Mouse (Mus musculus) limb, embryonic 12.5 days (tissue): ENCODE measurements around the gene Camk2d. TPM values are rescaled to one million over a fixed set of nuclear protein-coding genes. Genes with fewer than 3 reads are reported as not detected.

Experiments used
- ATAC-seq: fragments of 200-750 bp; cut with Nextera tagmentation; 2 replicates; pipeline ENCODE4 v1.8.0; 2017; ENCODE audit warnings: low read depth, moderate TSS enrichment; ENCODE audit not compliant: insufficient number of reproducible peaks, insufficient read depth, low FRiP score, low TSS enrichment
- H3K27ac ChIP-seq: fragments of 300-500 bp; sonication (generic); 2 replicates; pipeline ENCODE4 v1.5.1; 2016; ENCODE audit warnings: mild to moderate bottlenecking, moderate library complexity
- H3K27me3 ChIP-seq: fragments of 300-500 bp; sonication (generic); 2 replicates; pipeline ENCODE4 v1.6.1; 2016; ENCODE audit warnings: mild to moderate bottlenecking, moderate library complexity
- H3K36me3 ChIP-seq: fragments of 300-500 bp; sonication (generic); 2 replicates; pipeline ENCODE4 v1.6.1; 2016; ENCODE audit warnings: mild to moderate bottlenecking, moderate library complexity
- H3K4me1 ChIP-seq: fragments of 300-500 bp; sonication (generic); replicated peaks from 2 replicates; pipeline ENCODE4 v1.6.1; 2016
- H3K4me2 ChIP-seq: fragments of 300-500 bp; sonication (generic); 2 replicates; pipeline ENCODE4 v1.6.1; 2016; ENCODE audit warnings: mild to moderate bottlenecking, moderate library complexity
- H3K4me3 ChIP-seq: fragments of 300-500 bp; sonication (generic); replicated peaks from 2 replicates; pipeline ENCODE4 v1.5.1; 2016; ENCODE audit warnings: mild to moderate bottlenecking
- H3K9ac ChIP-seq: fragments of 300-500 bp; sonication (generic); replicated peaks from 2 replicates; pipeline ENCODE4 v1.6.1; 2016; ENCODE audit warnings: mild to moderate bottlenecking, moderate library complexity
- H3K9me3 ChIP-seq: fragments of 300-500 bp; sonication (generic); 2 replicates; pipeline ENCODE4 v1.6.1; 2016; ENCODE audit warnings: mild to moderate bottlenecking, moderate library complexity
- WGBS: fragments of 180-500 bp; shearing (Covaris S2); methylation state at CpG from one replicate; pipeline ENCODE4 v1.1.7; 2016; 5-methylcytosine and 5-hydroxymethylcytosine counted together
- polyA plus RNA-seq: library from polyadenylated mRNA; unstranded; fragments of >200 nt; fragmentation: Nextera tagmentation; extraction: Ambion mirVana; gene quantifications from 2 replicates; pipeline ENCODE4 v1.2.1, GENCODE M21; 2016

Gene Camk2d
- polyA plus RNA-seq, 1 experiment from 2014 or later: 34.1 TPM

GRCm38 (mm10) chr3:126793035-126793964 is 197.2 kb downstream of the Camk2d start:
- Histone ChIP-seq H3K4me1 (no peaks in the 10 kb centered on the region), H3K4me2 (no peak overlapping the region), H3K27ac (no peak overlapping the region), H3K9me3 (no peaks in the 10 kb centered on the region), H3K27me3 (no peaks in the 10 kb centered on the region), H3K9ac (no peak overlapping the region), H3K4me3 (no peak overlapping the region), H3K36me3 (peaks cover 6% of the 10 kb centered on the region; the same call in 1 of the 2 replicates)
- no peak for ATAC-seq
- WGBS: 73% methylated on average over 2 of the region's 2 CpGs

GRCm38 (mm10) chr3:126795904-126796303 is 199.8 kb downstream of the Camk2d start:
- Histone ChIP-seq H3K9ac (no peak overlapping the region), H3K36me3 (peaks cover 7% of the 10 kb centered on the region; the same call in 1 of the 2 replicates), H3K4me3 (no peak overlapping the region), H3K4me1 (no peaks in the 10 kb centered on the region), H3K27me3 (no peaks in the 10 kb centered on the region), H3K9me3 (no peaks in the 10 kb centered on the region), H3K4me2 (no peak overlapping the region), H3K27ac (no peak overlapping the region)
- no peak for ATAC-seq
- 91% methylated on average over 3 of the region's 3 CpGs for WGBS

GRCm38 (mm10) chr3:126797025-126797424 is 200.9 kb downstream of the Camk2d start:
- no peak overlapping the region for H3K9ac ChIP-seq
- H3K36me3 ChIP-seq: peaks cover 7% of the 10 kb centered on the region; the same call in 1 of the 2 replicates
- no peak overlapping the region for H3K4me2 ChIP-seq
- no peak for ATAC-seq
- no peaks in the 10 kb centered on the region for H3K4me1 ChIP-seq
- no peak overlapping the region for H3K4me3 ChIP-seq
- WGBS: 86% methylated on average over 3 of the region's 3 CpGs
- H3K9me3 ChIP-seq: no peaks in the 10 kb centered on the region
- H3K27me3 ChIP-seq: no peaks in the 10 kb centered on the region
- H3K27ac ChIP-seq: no peak overlapping the region

- Histone ChIP-seq H3K4me2 (no peak overlapping the region), H3K4me3 (no peak overlapping the region), H3K36me3 (peaks cover 7% of the 10 kb centered on the region; the same call in 1 of the 2 replicates), H3K27me3 (no peaks in the 10 kb centered on the region), H3K4me1 (no peaks in the 10 kb centered on the region), H3K27ac (no peak overlapping the region), H3K9me3 (no peaks in the 10 kb centered on the region), H3K9ac (no peak overlapping the region)
- ATAC-seq: no peak
- 89% methylated on average over 3 of the region's 3 CpGs for WGBS
Observed at GRCm38 (mm10) chr3:126797810-126798209, 201.7 kb downstream of the Camk2d start.

GRCm38 (mm10) chr3:126802988-126803387 is 206.9 kb downstream of the Camk2d start:
- Histone ChIP-seq H3K27me3 (no peaks in the 10 kb centered on the region), H3K4me3 (no peak overlapping the region), H3K9me3 (no peaks in the 10 kb centered on the region), H3K4me1 (no peaks in the 10 kb centered on the region), H3K36me3 (peaks cover 4% of the 10 kb centered on the region; the same call in 1 of the 2 replicates), H3K27ac (no peak overlapping the region), H3K4me2 (no peak overlapping the region), H3K9ac (no peak overlapping the region)
- ATAC-seq: no peak
- WGBS: 88% methylated on average over 6 of the region's 6 CpGs

- H3K9me3 ChIP-seq: no peaks in the 10 kb centered on the region
- ATAC-seq: no peak
Observed at GRCm38 (mm10) chr3:126804968-126805367, 208.9 kb downstream of the Camk2d start.

GRCm38 (mm10) chr3:126806145-126806544 is 210.0 kb downstream of the Camk2d start:
- Histone ChIP-seq H3K9me3 (no peaks in the 10 kb centered on the region), H3K4me1 (no peaks in the 10 kb centered on the region), H3K9ac (no peak overlapping the region), H3K27ac (no peak overlapping the region), H3K4me3 (no peak overlapping the region), H3K36me3 (no peaks in the 10 kb centered on the region), H3K27me3 (no peaks in the 10 kb centered on the region), H3K4me2 (no peak overlapping the region)
- no peak for ATAC-seq
- 96% methylated on average over 4 of the region's 4 CpGs for WGBS

More at GRCm38 (mm10) chr3:126804968-126805367, 208.9 kb downstream of the Camk2d start:
- Histone ChIP-seq H3K9ac (no peak overlapping the region), H3K27me3 (no peaks in the 10 kb centered on the region), H3K4me2 (no peak overlapping the region), H3K4me1 (no peaks in the 10 kb centered on the region), H3K36me3 (no peaks in the 10 kb centered on the region), H3K4me3 (no peak overlapping the region), H3K27ac (no peak overlapping the region)
- 81% methylated on average over 5 of the region's 5 CpGs for WGBS

- no peak overlapping the region for H3K4me3 ChIP-seq
- H3K4me2 ChIP-seq: no peak overlapping the region
- no peaks in the 10 kb centered on the region for H3K4me1 ChIP-seq
- no peak for ATAC-seq
- no peak overlapping the region for H3K9ac ChIP-seq
- no peaks in the 10 kb centered on the region for H3K36me3 ChIP-seq
- WGBS: 73% methylated on average over 3 of the region's 3 CpGs
- no peaks in the 10 kb centered on the region for H3K27me3 ChIP-seq
- no peak overlapping the region for H3K27ac ChIP-seq
- no peaks in the 10 kb centered on the region for H3K9me3 ChIP-seq
Observed at GRCm38 (mm10) chr3:126809915-126810314, 213.8 kb downstream of the Camk2d start.

GRCm38 (mm10) chr3:126810372-126811090 is 214.4 kb downstream of the Camk2d start:
- H3K36me3 ChIP-seq: no peaks in the 10 kb centered on the region
- WGBS: 85% methylated on average over 5 of the region's 5 CpGs
- no peaks in the 10 kb centered on the region for H3K4me1 ChIP-seq
- no peak overlapping the region for H3K27ac ChIP-seq
- H3K9me3 ChIP-seq: no peaks in the 10 kb centered on the region
- no peak overlapping the region for H3K4me3 ChIP-seq
- ATAC-seq: no peak
- no peak overlapping the region for H3K4me2 ChIP-seq
- no peaks in the 10 kb centered on the region for H3K27me3 ChIP-seq
- H3K9ac ChIP-seq: no peak overlapping the region

- 92% methylated on average over 3 of the region's 3 CpGs for WGBS
- Histone ChIP-seq H3K4me2 (no peak overlapping the region), H3K4me3 (no peak overlapping the region), H3K4me1 (no peaks in the 10 kb centered on the region), H3K36me3 (no peaks in the 10 kb centered on the region), H3K9me3 (no peaks in the 10 kb centered on the region), H3K27ac (no peak overlapping the region), H3K9ac (no peak overlapping the region), H3K27me3 (peaks cover 4% of the 10 kb centered on the region; the same call in 1 of the 2 replicates)
- no peak for ATAC-seq
Observed at GRCm38 (mm10) chr3:126811646-126812045, 215.5 kb downstream of the Camk2d start.

- no peak overlapping the region for H3K4me3 ChIP-seq
- H3K4me1 ChIP-seq: peaks cover 18% of the 10 kb centered on the region
- WGBS: 92% methylated on average over 3 of the region's 3 CpGs
- H3K9me3 ChIP-seq: no peaks in the 10 kb centered on the region
- no peak overlapping the region for H3K27ac ChIP-seq
- ATAC-seq: no peak
- H3K9ac ChIP-seq: no peak overlapping the region
- no peaks in the 10 kb centered on the region for H3K36me3 ChIP-seq
- H3K4me2 ChIP-seq: no peak overlapping the region
- peaks cover 21% of the 10 kb centered on the region for H3K27me3 ChIP-seq
Observed at GRCm38 (mm10) chr3:126822374-126822773, 226.3 kb downstream of the Camk2d start.
